Mouse (Mus musculus) adrenal gland, postnatal 10 days (tissue): ENCODE results near the gene Rarg. TPM values are rescaled to one million over a fixed set of nuclear protein-coding genes. Genes with fewer than 3 reads are reported as not detected.
A peak's percentile ranks its signal among the peaks of the same experiment; 100 is the strongest.

Experiments used
- DNase-seq: peaks from one replicate; pipeline ENCODE4 v3.0.0; 2021; ENCODE audit warnings: mixed read lengths
- long read RNA-seq, 2 experiments: library from polyadenylated mRNA; stranded (forward); transcript quantifications; one replicate each; pipeline ENCODE4 v2.0.0; 2021
- total RNA-seq, 2 experiments: library from RNA; stranded (reverse); gene quantifications; 2 replicates each; pipeline ENCODE4 v1.2.3; 2021

Gene Rarg
- total RNA-seq, result 10 to 100 TPM; 22.7 to 30.3 TPM
- long read RNA-seq, experiment 1, transcript Rarg-202 (8 exons, 2,718 nt), result major isoform, 11 of 19 reads
- long read RNA-seq, experiment 1, partial matches to known transcripts, result 1 of 19 reads
- long read RNA-seq, experiment 1, other reads (novel, unspliced or antisense), result 7 of 19 reads
- long read RNA-seq, experiment 2, transcript Rarg-202 (8 exons, 2,718 nt), result major isoform, 9 of 15 reads
- long read RNA-seq, experiment 2, partial matches to known transcripts, result 1 of 15 reads
- long read RNA-seq, experiment 2, other reads (novel, unspliced or antisense), result 4 of 15 reads

- peak; percentile 65 for DNase-seq
Measured at GRCm38 (mm10) chr15:102257202-102258075, at the start of gene Rarg. Gene Rarg (minus strand): TSS chr15:102257517.

- DNase-seq, result no peak
Measured at GRCm38 (mm10) chr15:102302542-102302941, 45.2 kb upstream of the Rarg start.

GRCm38 (mm10) chr15:102296368-102297006 lies 39.2 kb upstream of the Rarg start:
- DNase-seq, result no peak

GRCm38 (mm10) chr15:102295633-102296367 lies 38.5 kb upstream of the Rarg start, which contains the start of gene Espl1:
Gene Espl1 (plus strand): TSS chr15:102296266.
- peak; percentile 96 for DNase-seq

- peak; percentile 58 for DNase-seq
Measured at GRCm38 (mm10) chr15:102287395-102287794, 30.1 kb upstream of the Rarg start.

- DNase-seq, result no peak
Measured at GRCm38 (mm10) chr15:102283648-102284047, 26.3 kb upstream of the Rarg start.

GRCm38 (mm10) chr15:102282463-102283292 lies 25.4 kb upstream of the Rarg start:
- DNase-seq, result no peak

GRCm38 (mm10) chr15:102280623-102281022 lies 23.3 kb upstream of the Rarg start:
- no peak for DNase-seq

- no peak for DNase-seq
Measured at GRCm38 (mm10) chr15:102279783-102280520, 22.6 kb upstream of the Rarg start.

GRCm38 (mm10) chr15:102279092-102279782 lies 21.9 kb upstream of the Rarg start, which contains the start of gene Mfsd5:
Gene Mfsd5 (plus strand): TSS chr15:102279454.
- peak; percentile 96 for DNase-seq

- DNase-seq, result no peak
Measured at GRCm38 (mm10) chr15:102278726-102279091, 21.4 kb upstream of the Rarg start.

- no peak for DNase-seq
Measured at GRCm38 (mm10) chr15:102273982-102274716, 16.8 kb upstream of the Rarg start.

- no peak for DNase-seq
Measured at GRCm38 (mm10) chr15:102271441-102271840, 14.1 kb upstream of the Rarg start.

- DNase-seq, result no peak
Measured at GRCm38 (mm10) chr15:102270274-102270960, 13.1 kb upstream of the Rarg start, which contains the start of gene Gm9918. Gene Gm9918 (plus strand): TSS chr15:102270563.

- no peak for DNase-seq
Measured at GRCm38 (mm10) chr15:102265548-102265947, 8.2 kb upstream of the Rarg start.

- no peak for DNase-seq
Measured at GRCm38 (mm10) chr15:102263037-102263436, 5.7 kb upstream of the Rarg start.

GRCm38 (mm10) chr15:102262582-102262981 lies 5.3 kb upstream of the Rarg start:
- no peak for DNase-seq

GRCm38 (mm10) chr15:102258581-102259253 lies 1.4 kb upstream of the Rarg start:
- no peak for DNase-seq
